Mouse (Mus musculus): ENCODE results near the gene Tm4sf5. TPM values are rescaled to one million over a fixed set of nuclear protein-coding genes. Genes with fewer than 3 reads are reported as not detected.

The Tm4sf5 gene
- 1.8 and 3.5 TPM in 2 replicates for polyA plus RNA-seq (2011; ENCODE audit: insufficient read depth, insufficient read length, low read depth, missing spikeins)

DNA sequence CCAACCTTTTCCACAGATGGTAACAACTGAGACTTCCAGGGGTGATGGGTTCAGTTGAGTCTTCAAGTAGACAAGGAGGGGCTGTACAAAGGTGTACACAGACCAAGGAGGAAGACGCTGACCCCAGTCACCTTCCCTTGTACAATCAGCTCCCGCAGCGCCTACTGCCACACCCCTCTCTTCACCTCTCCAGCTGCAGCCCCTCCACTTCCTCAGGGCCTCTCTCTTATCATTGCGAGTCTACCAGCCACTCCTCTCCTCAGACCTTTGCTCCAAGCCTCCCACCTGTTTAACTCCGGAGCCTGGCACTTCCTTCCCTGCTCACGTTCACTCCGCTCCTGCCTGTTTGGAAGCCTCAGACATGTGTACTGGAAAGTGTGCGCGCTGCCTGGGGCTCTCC lies at the start of gene Tm4sf5:
Gene Tm4sf5, plus strand, starts transcription at position 275 of the 400 bp plus-strand sequence.
- H3K9me3 ChIP-seq (replicated peaks; ENCODE audit: control insufficient read depth, insufficient read depth, low read length, poor library complexity, severe bottlenecking), result no peaks in the 10 kb centered on the region
- H3K27me3 ChIP-seq (ENCODE audit: control insufficient read depth, insufficient read depth, low read length, poor library complexity, severe bottlenecking), result no peaks in the 10 kb centered on the region
- peak within 1 kb of the TSS; percentile 9; the same call in 1 of the 2 replicates for H3K4me3 ChIP-seq (ENCODE audit: low read depth, low read length)
- no peak within 1 kb of the TSS for H3K27ac ChIP-seq (ENCODE audit: insufficient read depth, low read length)
- no peak within 1 kb of the TSS for H3K9ac ChIP-seq (ENCODE audit: low read depth, poor library complexity, severe bottlenecking)
- TF ChIP-seq EP300 (IDR thresholded peaks at IDR 0.05; ENCODE audit: insufficient read depth, low read depth, low read length) (peak; percentile 51; the same call in 1 of the 2 replicates), POLR2A (IDR thresholded peaks at IDR 0.05; ENCODE audit: insufficient read depth, low read length) (no peak)
- no peaks in the 10 kb centered on the region for H3K36me3 ChIP-seq (ENCODE audit: control insufficient read depth, insufficient read depth, low read length, poor library complexity, severe bottlenecking)
- H3K4me1 ChIP-seq (ENCODE audit: control insufficient read depth, insufficient read depth, low read length), result peaks cover 3% of the 10 kb centered on the region

DNA sequence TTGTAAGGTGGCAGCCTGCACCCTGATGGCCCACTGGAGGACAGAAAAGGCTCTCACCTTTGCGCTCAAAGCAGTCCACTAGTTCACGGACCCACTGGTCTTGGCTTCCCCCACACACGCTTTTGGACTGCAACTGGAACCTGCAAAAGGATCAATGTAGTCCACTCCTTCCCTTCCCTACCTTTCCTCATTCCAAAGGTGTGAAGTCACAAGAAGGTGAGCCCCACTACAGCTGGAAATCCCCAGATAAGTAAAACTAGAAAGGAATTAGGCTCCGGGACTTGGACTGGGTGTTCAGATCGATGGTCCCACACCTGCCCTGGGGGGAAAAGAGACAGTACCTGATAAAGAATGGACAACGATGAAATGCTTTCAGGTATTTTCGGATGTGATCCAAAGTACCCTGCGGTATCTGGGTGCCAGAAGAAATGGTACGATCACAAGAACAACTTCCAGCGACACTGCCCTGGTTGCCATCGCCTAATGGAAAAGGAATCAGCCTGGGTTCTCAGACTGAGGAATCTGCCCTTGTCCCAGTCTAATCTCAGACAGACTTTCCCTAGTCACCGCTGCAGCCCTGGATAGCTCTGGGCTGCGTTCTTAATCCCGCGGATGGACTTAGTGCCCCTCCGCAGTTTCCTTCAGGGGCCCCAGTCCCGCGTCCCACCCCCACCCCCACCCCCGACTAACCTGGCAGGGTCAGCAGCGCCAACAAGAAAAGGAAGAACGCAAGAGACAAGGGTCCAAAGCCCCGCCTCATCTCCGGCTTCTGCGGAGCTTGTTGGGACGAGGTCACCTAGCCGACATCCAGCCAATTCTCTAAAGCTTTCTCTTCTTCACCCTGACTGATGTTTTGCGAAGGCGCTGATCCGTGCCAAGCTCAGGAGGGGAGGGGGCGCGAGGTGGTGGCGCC lies 46.1 kb upstream of the Tm4sf5 start, which contains the start of gene Zmynd15:
Gene Zmynd15, plus strand, starts transcription at position 746 of the 913 bp plus-strand sequence.
- Histone ChIP-seq H3K4me3 (ENCODE audit: low read depth, low read length) (peak within 1 kb of the TSS; percentile 66), H3K27me3 (ENCODE audit: control insufficient read depth, insufficient read depth, low read length, poor library complexity, severe bottlenecking) (no peaks in the 10 kb centered on the region), H3K9ac (ENCODE audit: low read depth, poor library complexity, severe bottlenecking) (peak within 1 kb of the TSS; percentile 62), H3K4me1 (ENCODE audit: control insufficient read depth, insufficient read depth, low read length) (peaks cover 2% of the 10 kb centered on the region), H3K36me3 (ENCODE audit: control insufficient read depth, insufficient read depth, low read length, poor library complexity, severe bottlenecking) (peaks cover 2% of the 10 kb centered on the region), H3K9me3 (replicated peaks; ENCODE audit: control insufficient read depth, insufficient read depth, low read length, poor library complexity, severe bottlenecking) (no peaks in the 10 kb centered on the region), H3K27ac (ENCODE audit: insufficient read depth, low read length) (no peak within 1 kb of the TSS)
- no peak for TF ChIP-seq POLR2A (IDR thresholded peaks at IDR 0.05; ENCODE audit: insufficient read depth, low read length)
- no peak for TF ChIP-seq EP300 (IDR thresholded peaks at IDR 0.05; ENCODE audit: insufficient read depth, low read depth, low read length)
- no peak for TF ChIP-seq CTCF (IDR thresholded peaks at IDR 0.05; ENCODE audit: low read depth, low read length)

DNA sequence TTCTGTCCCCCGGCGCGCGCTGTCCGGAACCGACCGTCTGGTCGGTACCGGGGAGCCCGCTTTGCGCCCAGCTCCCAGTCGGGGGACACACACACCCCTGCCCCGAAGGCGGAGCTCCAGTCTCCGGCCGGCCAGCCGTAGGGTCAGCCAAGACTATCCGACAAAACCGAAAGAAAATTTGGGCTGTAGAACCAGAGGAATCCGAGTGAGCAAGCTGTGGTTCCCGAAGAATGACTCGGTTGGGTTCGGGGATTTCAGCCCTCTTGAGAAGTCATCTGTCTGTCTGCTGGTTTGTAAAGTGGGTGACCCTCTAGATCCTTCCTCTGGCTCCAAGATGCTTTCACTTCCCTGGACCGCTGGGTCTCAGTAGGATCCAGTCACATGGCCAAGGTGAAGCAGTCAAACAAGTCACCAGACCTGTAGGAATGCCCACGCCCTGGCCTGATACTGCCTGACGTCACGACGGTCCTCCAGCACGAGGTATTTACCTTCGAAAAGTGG lies 45.4 kb upstream of the Tm4sf5 start, which contains the start of gene Cxcl16:
Gene Cxcl16, minus strand, starts transcription at position 384 of the 501 bp plus-strand sequence.
- H3K4me1 ChIP-seq (ENCODE audit: control insufficient read depth, insufficient read depth, low read length), result peaks cover 6% of the 10 kb centered on the region
- TF ChIP-seq CTCF (IDR thresholded peaks at IDR 0.05; ENCODE audit: low read depth, low read length) (no peak), EP300 (IDR thresholded peaks at IDR 0.05; ENCODE audit: insufficient read depth, low read depth, low read length) (peak; percentile 65; the same call in 1 of the 2 replicates), POLR2A (IDR thresholded peaks at IDR 0.05; ENCODE audit: insufficient read depth, low read length) (no peak)
- no peaks in the 10 kb centered on the region for H3K27me3 ChIP-seq (ENCODE audit: control insufficient read depth, insufficient read depth, low read length, poor library complexity, severe bottlenecking)
- no peaks in the 10 kb centered on the region for H3K36me3 ChIP-seq (ENCODE audit: control insufficient read depth, insufficient read depth, low read length, poor library complexity, severe bottlenecking)
- H3K9me3 ChIP-seq (replicated peaks; ENCODE audit: control insufficient read depth, insufficient read depth, low read length, poor library complexity, severe bottlenecking), result no peaks in the 10 kb centered on the region
- H3K9ac ChIP-seq (ENCODE audit: low read depth, poor library complexity, severe bottlenecking), result peak within 1 kb of the TSS; percentile 62
- H3K4me3 ChIP-seq (ENCODE audit: low read depth, low read length), result peak within 1 kb of the TSS; percentile 66
- no peak within 1 kb of the TSS for H3K27ac ChIP-seq (ENCODE audit: insufficient read depth, low read length)

DNA sequence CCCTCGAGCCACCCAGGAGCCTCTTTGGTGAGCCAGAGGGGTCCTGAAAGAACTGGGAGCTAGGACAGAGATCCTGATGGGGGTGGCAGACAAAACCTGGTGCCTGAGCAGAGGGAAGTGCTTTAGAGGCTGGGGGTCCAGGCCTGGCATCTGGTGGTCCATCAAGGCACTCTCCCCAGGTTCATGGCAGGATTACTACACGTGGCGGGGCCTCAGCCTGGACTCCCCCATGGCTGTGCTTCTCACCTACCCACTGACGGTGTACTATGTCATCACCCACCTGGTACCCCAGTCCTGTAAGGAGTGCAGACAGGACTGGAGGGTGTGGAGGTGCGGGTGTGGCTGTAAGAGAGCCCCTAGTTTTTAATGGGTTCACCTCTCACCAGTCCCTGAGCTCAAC lies 41.1 kb upstream of the Tm4sf5 start:
- H3K4me1 ChIP-seq (ENCODE audit: control insufficient read depth, insufficient read depth, low read length), result peaks cover 7% of the 10 kb centered on the region
- no peak overlapping the region for H3K9ac ChIP-seq (ENCODE audit: low read depth, poor library complexity, severe bottlenecking)
- no peak for TF ChIP-seq POLR2A (IDR thresholded peaks at IDR 0.05; ENCODE audit: insufficient read depth, low read length)
- no peak for TF ChIP-seq EP300 (IDR thresholded peaks at IDR 0.05; ENCODE audit: insufficient read depth, low read depth, low read length)
- TF ChIP-seq CTCF (IDR thresholded peaks at IDR 0.05; ENCODE audit: low read depth, low read length), result no peak
- H3K36me3 ChIP-seq (ENCODE audit: control insufficient read depth, insufficient read depth, low read length, poor library complexity, severe bottlenecking), result no peaks in the 10 kb centered on the region
- no peaks in the 10 kb centered on the region for H3K9me3 ChIP-seq (replicated peaks; ENCODE audit: control insufficient read depth, insufficient read depth, low read length, poor library complexity, severe bottlenecking)
- no peak overlapping the region for H3K27ac ChIP-seq (ENCODE audit: insufficient read depth, low read length)
- no peak overlapping the region for H3K4me3 ChIP-seq (ENCODE audit: low read depth, low read length)
- no peaks in the 10 kb centered on the region for H3K27me3 ChIP-seq (ENCODE audit: control insufficient read depth, insufficient read depth, low read length, poor library complexity, severe bottlenecking)

DNA sequence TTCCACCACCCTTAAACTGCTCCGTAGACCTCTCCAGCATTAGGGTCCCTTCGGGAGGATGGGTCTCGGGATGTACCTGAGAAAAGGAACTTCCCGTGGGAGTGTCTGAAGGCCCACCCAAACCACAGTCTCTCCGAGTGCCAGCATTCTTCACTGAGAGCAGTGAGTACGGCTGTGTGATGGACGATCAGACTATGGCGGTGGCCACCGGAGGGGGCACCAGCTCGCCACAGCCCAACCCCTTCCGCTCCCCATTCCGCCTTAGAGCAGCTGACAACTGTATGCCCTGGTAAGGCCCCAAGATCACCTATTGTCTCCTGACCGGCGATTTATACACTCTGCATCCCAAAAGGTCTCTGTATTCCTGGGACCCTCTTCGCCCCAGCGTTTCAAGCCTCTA lies 39.8 kb upstream of the Tm4sf5 start:
- Histone ChIP-seq H3K9me3 (replicated peaks; ENCODE audit: control insufficient read depth, insufficient read depth, low read length, poor library complexity, severe bottlenecking) (no peaks in the 10 kb centered on the region), H3K4me1 (ENCODE audit: control insufficient read depth, insufficient read depth, low read length) (peaks cover 5% of the 10 kb centered on the region), H3K36me3 (ENCODE audit: control insufficient read depth, insufficient read depth, low read length, poor library complexity, severe bottlenecking) (no peaks in the 10 kb centered on the region), H3K9ac (ENCODE audit: low read depth, poor library complexity, severe bottlenecking) (peak overlapping the region; percentile 67), H3K27me3 (ENCODE audit: control insufficient read depth, insufficient read depth, low read length, poor library complexity, severe bottlenecking) (no peaks in the 10 kb centered on the region), H3K27ac (ENCODE audit: insufficient read depth, low read length) (no peak overlapping the region), H3K4me3 (ENCODE audit: low read depth, low read length) (peak overlapping the region; percentile 56)
- TF ChIP-seq POLR2A (IDR thresholded peaks at IDR 0.05; ENCODE audit: insufficient read depth, low read length), result no peak
- peak; percentile 14 for TF ChIP-seq CTCF (IDR thresholded peaks at IDR 0.05; ENCODE audit: low read depth, low read length)
- TF ChIP-seq EP300 (IDR thresholded peaks at IDR 0.05; ENCODE audit: insufficient read depth, low read depth, low read length), result no peak

Measured in ES-Bruce4 (cell line).